Mouse (Mus musculus): Measurements from ENCODE around the gene Pnrc1.

The Pnrc1 gene

DNA sequence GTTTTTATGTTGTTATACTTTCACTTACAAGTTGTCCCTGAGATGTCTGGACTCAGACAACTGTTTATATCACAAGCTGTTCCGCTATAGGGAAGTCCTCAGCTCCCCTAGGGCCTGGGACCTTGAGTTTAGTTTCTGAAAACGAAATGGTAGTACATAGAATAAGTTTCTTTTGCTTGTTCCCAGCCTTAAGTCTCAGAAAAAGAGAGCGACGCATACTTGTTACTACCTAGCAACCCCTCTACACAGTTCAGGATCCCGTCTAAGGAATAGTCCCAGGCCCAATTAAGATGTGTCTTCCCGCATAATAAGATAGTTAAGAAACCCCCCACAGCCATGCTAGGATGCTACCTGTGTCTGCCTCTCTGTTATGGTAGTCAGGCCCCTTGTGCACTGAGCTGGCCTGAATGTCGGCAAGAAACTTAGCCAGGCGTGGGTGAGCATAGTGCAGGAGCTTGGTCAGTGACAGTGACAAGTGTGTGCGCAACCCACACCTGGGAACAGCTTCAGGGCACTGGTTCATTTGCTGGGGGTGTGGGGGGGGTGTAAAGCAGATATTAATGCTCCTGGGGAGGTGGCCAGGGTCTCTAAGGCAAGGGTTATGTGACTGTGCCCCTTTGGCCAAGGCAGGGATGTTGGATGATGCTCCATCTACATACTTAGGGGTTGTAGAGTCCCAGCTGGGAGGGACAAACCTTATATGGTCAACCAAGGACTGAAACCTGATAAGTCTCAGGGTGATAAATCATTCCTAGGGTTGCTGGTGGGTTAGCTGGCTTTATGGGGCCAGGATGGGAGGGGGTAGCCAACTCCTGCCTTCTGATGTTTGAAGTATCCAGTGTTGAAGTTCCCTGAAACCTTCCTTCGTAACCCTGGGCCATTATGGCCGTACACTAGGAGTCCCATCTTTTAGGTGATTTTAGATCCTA lies 19.3 kb downstream of the Pnrc1 start:
- DNase-seq (ENCODE audit: low spot score) = no peak

DNA sequence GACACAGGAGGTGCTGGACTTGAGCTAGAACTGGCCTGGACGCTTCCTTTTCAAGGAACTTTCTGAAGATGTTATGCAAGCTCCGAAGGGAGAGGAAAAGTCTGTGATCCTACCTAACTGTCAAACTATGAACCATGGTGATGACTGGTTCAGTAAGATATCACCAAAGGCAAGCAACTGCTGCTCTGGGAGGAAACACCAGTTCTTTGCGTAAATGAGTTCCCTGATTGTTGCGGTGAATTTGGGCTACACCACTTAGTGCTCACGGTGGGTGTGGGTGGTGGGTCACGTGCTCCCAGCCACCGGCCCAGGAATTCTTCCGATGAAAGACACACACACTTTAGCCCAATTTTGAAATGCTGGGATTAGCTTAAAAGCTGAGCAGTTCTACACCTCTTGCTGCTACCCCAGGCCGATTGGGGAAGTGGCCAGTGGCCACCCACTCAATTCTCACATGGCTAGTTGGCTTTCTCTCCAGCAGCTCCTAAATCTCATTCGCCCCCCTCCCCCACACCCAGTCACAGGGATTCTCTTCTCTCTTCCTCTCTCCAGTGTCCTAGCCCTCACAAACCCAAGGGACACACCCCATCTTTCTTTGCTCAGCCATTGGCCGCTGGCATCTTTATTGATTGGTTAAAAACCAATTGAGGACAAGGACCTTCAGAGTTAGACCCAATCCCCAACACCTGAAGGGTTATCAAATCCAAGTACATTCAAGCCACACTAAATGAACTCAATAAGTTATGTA lies 24.8 kb downstream of the Pnrc1 start:
- no peak for DNase-seq (ENCODE audit: low spot score)

DNA sequence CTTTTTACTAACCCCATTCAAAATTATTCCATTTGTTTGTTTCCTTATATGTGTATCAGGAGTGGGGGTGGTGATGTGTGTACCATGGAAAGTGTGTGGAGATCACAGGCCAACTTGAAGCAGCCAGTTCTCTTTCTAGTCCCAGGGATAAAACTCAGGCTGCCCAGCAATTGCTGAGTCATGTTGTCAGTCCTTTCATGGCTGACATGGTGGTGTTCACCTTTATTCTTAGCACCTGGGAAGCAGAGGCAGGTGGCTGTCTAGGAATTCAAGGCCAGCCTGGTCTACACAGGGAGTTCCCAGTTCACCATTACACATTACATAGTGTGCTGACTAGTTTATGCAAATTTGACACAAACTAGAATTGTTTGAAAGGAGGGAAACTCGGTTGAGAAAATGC lies 27.1 kb downstream of the Pnrc1 start:
- DNase-seq (ENCODE audit: low spot score) = no peak

DNA sequence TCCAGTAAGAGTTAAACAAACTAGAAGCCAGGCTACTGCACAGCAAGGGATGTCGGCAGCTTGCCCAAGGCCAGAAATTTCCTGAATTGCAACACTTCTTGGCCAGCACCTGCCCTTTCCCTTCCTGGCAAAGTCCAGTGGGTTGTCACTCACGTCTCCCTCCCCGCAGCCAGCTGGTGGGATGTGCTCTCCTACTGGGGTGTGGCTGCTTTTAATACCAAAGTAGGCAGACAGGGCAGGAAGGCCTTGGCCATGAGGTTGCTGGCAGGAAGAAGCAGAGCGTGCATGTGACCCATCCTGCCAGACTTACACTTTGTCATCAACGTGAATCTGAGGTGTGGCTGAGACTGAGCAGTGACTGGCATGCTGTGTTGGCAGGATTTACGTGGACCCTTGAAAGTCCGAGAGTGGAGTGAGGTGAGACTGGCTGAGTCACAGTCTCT lies 28.6 kb downstream of the Pnrc1 start:
- DNase-seq (ENCODE audit: low spot score) = peak; percentile 89

DNA sequence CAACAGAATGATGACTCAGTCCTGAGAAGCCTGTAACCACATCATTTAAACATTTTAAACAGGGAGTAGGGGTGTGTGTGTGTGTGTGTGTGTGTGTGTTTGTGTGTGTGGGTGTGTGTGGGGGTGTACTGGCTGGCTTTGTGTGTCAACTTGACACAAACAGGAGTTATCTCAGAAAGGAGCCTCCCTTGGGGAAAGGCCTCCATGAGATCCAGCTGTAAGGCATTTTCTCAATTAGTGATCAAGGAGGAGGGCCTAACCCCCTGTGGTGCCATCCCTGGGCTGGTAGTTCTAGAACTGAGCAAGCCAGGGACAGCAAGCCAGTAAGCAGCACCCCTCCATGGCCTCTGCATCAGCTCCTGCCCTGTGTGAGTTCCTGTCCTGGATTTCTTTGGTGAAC lies 29.7 kb downstream of the Pnrc1 start:
- no peak for DNase-seq (ENCODE audit: low spot score)

DNA sequence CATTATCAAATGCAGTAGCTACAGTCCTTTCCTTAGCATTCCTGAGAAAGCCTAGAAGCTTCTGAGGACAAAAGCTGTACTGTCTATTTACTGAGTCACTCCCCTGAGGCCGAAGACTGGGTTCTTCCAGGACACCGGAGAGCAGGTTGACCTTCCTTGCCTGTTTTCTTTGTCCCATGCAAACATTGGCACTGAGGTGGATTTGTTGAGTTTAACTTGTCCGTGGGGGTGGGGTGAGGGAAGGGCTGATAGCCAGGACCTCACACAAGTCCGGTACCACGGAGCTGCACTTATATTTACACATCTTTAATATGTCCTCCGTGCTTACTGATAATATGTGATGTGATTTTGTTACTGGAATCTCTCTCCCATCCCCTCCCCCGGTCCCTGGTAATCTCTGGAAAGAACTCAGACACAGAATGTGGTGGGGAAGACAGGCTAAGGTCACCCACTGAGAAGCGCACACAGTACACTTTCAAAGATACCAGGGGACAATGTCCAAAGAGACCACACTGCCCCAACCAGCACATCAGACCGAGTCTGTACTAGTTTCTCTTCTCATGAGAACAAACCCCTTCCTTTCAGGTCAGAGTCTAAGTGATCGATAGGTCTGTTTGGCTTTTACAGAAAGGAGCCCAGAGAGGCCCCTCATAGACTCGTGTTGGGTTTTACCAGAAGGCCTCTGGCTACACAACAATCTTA lies 32.5 kb downstream of the Pnrc1 start:
- DNase-seq (ENCODE audit: low spot score) = peak; percentile 39

DNA sequence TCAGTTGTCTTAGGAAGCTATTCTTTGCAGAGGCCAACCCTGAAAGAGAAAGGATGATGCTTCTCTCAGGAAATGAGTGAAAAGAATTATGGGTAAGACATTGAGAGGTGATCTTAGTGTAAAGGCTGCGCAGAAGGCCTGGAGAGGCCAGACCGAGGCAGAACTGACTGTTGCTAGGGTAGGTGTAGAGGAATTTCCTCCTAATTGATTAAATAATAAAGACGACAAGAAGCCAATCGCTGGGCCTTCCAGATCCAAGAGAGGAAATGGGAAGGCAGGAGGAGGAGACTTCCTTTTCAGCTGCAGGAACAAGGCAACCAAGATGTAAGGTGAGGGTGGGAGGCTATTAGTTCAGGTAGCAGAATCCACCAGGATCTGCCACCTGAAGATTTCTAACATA lies 35.3 kb downstream of the Pnrc1 start:
- no peak for DNase-seq (ENCODE audit: low spot score)

DNA sequence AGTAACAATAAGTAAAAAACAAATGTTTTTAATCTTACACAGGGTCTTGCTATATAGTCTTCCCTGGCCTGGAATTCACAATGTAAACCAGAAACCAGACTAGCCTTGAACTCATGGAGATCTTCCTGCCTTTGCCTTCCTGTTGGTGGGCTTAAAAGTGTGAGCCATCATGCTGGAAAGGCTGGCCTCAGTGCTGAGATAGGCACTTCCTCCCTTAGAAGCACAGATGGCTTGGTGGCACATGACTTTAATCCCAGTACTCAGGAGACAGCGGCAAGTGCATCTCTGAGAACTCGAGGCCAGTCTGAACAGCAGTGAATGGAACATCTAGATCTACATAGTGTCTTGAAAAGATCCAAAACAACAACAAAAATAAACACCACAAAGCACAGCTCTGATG lies 39.1 kb downstream of the Pnrc1 start:
- DNase-seq (ENCODE audit: low spot score) = no peak

DNA sequence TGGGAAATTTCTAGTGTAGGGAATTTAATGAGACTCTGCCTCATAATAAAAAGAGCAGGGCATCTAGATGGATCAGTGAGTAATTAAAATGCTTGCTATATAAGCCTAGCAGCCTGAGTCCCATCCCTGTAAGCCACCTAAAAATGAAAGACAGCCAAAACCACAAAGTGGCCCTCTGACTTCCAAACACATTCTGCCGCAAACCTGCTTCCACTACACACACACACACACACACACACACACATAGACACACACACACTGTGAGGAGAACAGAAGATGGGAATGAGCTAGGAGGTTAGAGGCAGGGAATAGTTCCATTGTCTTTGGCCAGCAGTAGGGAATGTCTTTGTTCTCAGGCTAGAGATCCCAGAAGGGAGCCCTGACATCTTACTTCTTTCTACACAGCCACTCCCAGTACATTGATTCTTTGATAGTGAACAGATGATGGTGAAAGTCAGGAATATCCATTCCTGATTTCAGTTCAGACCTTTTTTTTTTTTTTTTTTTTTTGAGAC lies 40.2 kb downstream of the Pnrc1 start:
- no peak for DNase-seq (ENCODE audit: low spot score)

DNA sequence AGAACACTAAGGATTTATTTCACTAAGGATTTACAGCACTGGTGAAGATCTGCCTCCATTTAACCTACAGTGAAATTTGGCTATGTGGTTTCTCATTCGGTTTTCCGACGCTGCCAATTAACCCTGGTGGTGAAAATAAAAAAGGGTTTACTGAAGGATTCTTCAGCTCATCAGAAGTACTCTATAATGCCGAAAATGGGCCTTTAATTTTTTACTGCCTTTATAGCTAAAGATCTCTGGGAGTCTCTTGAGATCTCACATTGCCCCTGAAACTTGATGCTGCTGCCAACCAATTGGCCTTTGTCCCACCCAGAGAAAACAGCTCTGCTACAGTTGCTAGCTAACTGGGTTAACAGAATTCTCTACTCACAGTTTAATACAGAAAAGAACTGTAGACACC lies 41.0 kb downstream of the Pnrc1 start:
- no peak for DNase-seq (ENCODE audit: low spot score)

DNA sequence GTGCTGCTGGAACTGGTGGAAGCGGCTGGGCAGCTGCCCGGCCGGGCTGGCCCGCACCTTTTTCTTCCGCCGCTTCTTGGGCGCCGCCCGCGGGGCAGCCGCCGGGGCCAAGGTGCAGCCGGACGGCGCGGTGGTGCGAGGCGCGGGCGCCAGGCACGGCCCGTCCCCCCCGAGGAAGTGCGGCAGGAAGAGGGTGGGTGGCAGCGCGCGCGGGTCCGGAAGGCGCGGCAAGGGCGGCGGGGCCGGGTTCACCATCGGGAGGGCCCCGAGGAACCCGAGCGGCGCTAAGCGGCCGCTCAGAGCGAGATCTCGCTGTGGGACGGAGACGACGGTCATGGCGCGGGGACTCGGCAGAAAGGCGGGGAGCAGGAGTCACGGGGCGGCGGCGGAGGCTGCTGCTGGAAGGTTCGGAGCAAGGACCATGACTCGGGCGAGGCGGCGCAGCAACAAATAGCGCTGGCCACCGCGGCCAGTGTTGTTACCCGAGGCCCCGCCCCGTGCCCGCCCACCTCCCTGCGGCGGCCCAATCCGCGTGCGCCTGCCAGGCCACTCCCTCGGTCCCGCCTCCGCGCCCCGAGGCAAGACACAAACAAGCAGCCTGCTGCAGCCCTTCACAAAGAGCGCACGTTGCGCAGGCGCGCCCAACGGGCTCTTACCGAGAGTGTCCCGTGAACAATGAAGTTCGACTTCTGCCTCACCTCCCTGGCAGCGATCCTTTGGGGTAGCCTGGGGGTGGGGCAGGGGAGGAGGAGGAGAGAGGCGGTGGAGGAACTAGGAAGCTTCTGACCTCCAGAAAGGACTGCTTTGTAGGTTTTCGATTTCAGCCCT lies 41.7 kb downstream of the Pnrc1 start:
- DNase-seq (ENCODE audit: low spot score) = peak; percentile 99

DNA sequence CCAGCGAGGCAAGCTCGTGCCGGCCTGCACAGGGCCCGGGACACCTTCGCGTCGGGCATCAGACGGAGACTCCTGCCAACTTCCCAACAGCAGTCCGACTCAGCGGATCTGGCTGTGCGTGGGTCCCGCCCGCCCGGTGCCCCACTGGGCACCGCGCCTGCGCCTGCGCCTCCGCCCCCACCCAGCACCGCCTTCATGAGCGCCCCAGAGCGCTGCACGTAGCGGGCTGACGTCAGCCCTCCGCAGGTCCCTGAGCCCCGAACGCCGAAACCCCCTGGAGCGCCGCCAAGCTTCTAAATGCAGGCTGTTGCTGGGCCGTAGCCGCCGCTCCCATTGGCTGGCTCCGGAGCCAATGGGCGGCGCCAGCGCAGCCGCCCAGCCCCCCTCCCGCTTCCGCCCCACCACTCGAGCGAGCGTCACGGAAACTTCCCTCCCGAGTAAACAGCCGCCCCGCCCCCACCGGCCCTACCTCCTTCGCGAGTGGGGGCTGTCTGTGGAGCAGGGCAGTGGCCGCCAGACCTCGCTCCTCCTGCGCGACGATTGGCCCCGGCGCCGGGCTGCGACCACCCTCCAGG lies 42.4 kb downstream of the Pnrc1 start:
- peak; percentile 99 for DNase-seq (ENCODE audit: low spot score)

DNA sequence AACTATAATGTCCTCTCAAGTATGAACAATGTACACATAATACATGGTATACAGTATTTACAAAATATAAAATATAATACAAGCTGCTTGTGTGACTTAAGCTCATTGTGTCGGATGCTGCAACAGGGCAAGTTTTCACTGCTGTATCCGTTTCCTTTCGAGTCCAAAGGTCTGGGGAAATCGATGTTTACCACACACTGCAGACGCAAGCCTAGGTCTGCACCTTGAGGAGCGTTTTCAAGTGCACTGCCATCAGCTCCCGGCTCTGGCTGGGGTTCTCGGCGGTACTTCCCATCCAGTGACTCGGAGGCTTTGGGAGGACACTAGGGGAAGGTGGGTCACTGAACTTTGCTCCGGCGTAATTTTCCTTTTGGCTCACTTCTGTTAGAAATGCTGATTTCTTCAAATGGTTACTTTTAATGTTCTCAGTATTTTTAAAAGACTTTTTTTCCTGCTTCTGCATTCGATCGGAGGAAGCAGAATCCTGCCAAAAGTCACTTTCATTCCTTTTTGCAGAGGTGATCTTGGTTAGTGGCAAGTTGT lies 44.0 kb downstream of the Pnrc1 start:
- DNase-seq (ENCODE audit: low spot score) = no peak

DNA sequence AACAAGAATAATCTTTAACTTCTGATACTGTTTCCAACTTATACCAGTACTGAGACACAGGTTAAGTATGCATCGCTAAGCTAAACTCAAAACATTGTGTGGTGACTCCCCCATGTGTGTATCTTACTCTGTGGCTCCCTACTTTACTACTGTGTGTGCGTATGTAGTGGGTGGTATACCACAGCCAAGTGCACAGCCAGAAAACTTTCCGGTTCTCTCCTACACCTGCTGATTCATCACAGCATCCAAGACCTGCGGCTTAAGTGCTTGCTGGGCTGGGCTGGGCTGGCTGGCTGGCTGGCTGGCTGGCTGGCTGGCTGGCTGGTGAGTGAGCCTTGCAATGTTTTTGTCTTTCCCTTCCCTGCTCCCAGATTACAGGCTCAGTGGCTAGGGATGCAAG lies 46.0 kb downstream of the Pnrc1 start:
- DNase-seq (ENCODE audit: low spot score) = no peak

DNA sequence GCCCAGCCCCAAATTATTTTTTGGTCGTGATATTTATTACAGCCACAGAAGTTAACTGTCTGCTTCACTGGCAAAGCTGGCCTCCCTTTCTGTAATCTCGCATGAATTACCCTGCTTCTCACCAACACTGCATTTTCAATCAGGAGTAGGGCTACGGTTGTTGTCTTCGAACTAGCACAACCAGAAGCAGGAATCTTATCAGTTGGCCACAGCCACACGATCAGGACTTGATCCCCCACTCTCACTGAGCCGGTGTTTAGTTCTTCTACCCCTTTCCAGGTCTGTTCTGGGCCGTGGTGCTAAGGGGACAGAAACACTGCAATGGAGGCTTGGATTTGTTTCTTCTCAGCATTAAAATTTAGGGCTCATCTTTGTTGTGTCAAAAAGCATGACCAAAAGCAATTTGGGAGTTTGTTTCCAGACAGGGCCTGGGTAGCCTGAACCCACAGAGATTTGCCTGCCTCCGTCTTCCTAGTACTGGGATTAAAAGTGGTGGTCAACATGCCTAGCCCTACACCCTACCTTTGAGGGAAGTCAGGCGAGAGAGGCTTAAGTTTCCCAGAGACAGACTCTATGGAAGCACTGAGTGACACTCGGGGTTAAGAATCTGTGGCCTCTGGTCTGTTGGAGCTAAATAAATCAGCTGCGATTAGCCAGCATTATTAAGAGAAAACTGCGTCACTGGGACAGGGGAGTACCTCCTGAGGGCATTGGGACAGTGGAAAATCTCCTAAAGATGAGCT lies 46.8 kb downstream of the Pnrc1 start:
- DNase-seq (ENCODE audit: low spot score) = no peak

DNA sequence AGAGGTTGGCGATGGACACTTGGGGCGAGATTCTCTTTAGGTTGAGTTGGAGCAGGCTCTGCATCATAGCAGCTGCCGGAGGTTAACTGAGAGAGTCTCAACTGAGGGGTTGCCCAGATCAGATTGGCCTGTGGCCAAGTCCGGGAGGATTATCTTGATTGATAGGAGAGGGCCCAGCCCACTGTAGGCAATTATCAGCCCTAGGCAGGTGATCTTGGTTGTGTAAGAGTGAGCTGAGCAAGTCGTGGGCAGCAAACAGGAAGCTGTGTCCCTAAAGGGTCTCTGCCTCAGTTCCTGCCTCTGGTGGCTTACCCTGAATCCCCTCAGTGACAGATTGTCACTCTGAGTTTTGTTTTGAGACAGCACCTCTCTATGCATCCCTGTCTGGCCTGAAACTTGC lies 47.4 kb downstream of the Pnrc1 start:
- DNase-seq (ENCODE audit: low spot score) = no peak

DNA sequence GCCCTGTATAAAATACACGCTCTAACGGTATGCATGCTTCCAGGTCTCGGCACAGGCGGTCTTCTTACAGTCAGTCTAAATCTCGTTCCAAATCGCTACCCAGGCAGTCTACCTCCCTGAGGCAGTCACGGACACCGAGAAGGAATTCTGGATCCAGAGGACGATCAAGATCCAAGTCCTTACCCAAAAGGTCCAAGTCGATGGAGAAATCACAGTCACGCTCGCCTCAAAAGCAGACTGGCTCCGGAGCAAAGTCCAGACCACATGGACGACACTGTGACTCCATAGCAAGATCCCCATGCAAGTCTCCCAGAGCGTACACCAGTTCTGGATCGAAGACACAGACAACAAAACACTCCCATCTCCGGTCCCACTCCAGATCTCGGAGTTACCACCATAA lies 59.1 kb downstream of the Pnrc1 start:
- no peak for DNase-seq (ENCODE audit: low spot score)

DNA sequence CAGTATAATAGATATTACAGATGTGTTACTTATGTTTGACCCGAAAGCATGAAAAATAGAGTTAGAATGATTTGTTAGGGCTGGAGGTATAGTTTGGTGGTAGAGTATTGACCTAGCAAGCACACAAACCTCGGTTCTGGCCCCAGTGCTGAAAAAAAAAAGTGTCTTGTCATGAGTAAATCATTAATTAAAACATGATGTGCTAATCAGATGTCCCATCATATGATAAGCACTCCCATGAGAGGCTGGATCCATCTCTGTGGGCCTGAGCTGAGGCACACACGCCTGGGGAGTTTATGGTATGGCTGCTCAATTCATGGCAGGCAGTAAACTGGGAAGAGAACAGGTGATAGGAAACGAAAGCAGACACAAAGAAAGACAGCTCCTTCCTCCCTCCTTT lies 60.3 kb downstream of the Pnrc1 start:
- DNase-seq (ENCODE audit: low spot score) = no peak

DNA sequence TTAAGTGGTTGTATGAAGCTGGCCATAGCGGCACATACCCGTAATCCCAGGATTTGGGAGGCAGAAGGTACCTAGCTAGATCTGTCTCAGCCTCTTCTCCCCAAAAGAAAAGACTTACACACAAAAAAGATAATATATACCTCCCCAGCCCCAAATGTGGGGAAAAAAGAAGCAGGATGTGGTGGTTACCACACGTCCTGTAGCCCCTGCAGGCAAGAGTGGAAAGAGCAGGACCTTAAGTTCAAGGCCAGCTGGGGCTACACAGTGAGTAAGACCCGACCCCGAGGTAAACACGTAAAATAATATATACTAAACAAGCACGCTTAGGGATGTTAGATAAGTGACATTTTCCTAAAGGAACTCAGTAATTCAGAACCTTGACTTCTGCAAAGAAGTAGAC lies 62.8 kb downstream of the Pnrc1 start:
- DNase-seq (ENCODE audit: low spot score) = no peak

DNA sequence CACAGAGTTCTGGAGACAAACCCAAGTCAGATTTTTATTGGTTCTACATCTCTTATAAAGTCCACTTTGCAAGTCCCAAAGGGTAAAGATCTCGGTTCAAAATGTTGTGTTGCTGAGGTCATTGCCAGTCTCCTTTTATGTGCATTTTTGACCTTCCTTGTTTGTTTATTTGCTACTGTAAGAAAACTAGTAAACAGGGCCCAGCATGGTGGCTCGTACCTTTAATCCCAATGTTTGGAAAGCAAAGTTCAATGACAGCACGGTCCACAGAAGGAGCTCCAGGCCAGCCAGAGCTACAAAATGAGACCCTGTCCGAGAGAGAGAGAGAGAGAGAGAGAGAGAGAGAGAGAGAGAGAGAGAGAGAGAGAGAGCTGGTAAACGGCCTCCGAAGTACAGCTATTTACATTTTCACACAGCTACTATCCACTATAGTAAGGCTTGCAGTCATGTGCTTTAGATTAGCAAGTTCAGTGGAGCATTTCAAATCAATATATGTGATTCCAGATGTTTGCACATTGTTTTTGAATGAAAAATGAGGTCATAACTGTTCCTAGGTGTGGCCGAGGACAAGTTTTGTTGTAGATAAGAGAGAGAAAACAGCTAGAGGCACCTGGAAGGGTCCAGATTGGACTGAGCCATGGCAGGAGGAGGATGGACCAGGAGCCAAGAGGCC lies 65.8 kb downstream of the Pnrc1 start:
- no peak for DNase-seq (ENCODE audit: low spot score)
